Mouse (Mus musculus) ES-E14 (cell line): ENCODE measurements around the gene Gm12830. TPM values are rescaled to one million over a fixed set of nuclear protein-coding genes. Genes with fewer than 3 reads are reported as not detected.

ENCODE experiments used
- DNase-seq: peaks from one replicate; pipeline ENCODE4 v3.0.0-alpha.2; 2013; ENCODE audit warnings: low read depth, low spot score
- H3K27ac ChIP-seq: 2 replicates; pipeline ENCODE4 v1.5.1; 2012; ENCODE audit warnings: low read depth, mild to moderate bottlenecking, low read length, moderate library complexity, mixed read lengths; ENCODE audit not compliant: poor library complexity, insufficient read depth, severe bottlenecking
- H3K36me3 ChIP-seq: 2 replicates; pipeline ENCODE4 v1.6.1; 2012; ENCODE audit warnings: mild to moderate bottlenecking, low read length, moderate library complexity, mixed read lengths; ENCODE audit not compliant: control insufficient read depth, poor library complexity, insufficient read depth, severe bottlenecking
- H3K4me1 ChIP-seq, 2 experiments: fragments of 150-350 bp in 1 of 2; sonication (generic) in 1 of 2; 2 replicates each; pipeline ENCODE4 v1.6.1; 2012; ENCODE audit warnings: low read length in 2 of 2, mild to moderate bottlenecking in 1 of 2, mixed read lengths in 1 of 2; ENCODE audit not compliant: control insufficient read depth in 2 of 2, insufficient read depth in 2 of 2, poor library complexity in 1 of 2
- H3K4me3 ChIP-seq, 2 experiments: fragments of 150-350 bp in 1 of 2; sonication (generic) in 1 of 2; 2 replicates each; pipeline ENCODE4 v1.5.1; 2012; ENCODE audit warnings: low read length in 2 of 2, low read depth in 1 of 2, mild to moderate bottlenecking in 1 of 2, mixed read lengths in 1 of 2; ENCODE audit not compliant: insufficient read depth in 1 of 2, poor library complexity in 1 of 2, severe bottlenecking in 1 of 2
- H3K9ac ChIP-seq: 2 replicates; pipeline ENCODE4 v1.6.1; 2012; ENCODE audit warnings: low read depth, mild to moderate bottlenecking, low read length, mixed read lengths; ENCODE audit not compliant: poor library complexity, insufficient read depth, severe bottlenecking
- H3K9me3 ChIP-seq: fragments of 150-350 bp; sonication (generic); 2 replicates; pipeline ENCODE4 v1.6.1; 2012; ENCODE audit warnings: low read depth, mild to moderate bottlenecking, low read length; ENCODE audit not compliant: control insufficient read depth, insufficient read depth
- CHD2 ChIP-seq: IDR thresholded peaks from 2 replicates; pipeline ENCODE4 v1.6.1; 2014; ENCODE audit warnings: mild to moderate bottlenecking, low read depth, low read length, inconsistent platforms
- HCFC1 ChIP-seq: IDR thresholded peaks from 2 replicates; pipeline ENCODE4 v1.6.1; 2012; ENCODE audit warnings: low read length, inconsistent platforms, borderline replicate concordance; ENCODE audit not compliant: insufficient read depth
- MAFK ChIP-seq: IDR thresholded peaks from 2 replicates; pipeline ENCODE4 v1.6.1; 2014; ENCODE audit warnings: mild to moderate bottlenecking, low read depth, low read length, inconsistent platforms; ENCODE audit not compliant: insufficient read depth
- ZC3H11A ChIP-seq: IDR thresholded peaks from 2 replicates; pipeline ENCODE4 v1.6.1; 2012; ENCODE audit warnings: low read depth, mild to moderate bottlenecking, inconsistent platforms, low read length, borderline replicate concordance
- ZNF384 ChIP-seq: IDR thresholded peaks from 2 replicates; pipeline ENCODE4 v1.6.1; 2012; ENCODE audit warnings: low read depth, low read length, inconsistent platforms
- in situ Hi-C, 2 experiments: fragments of 600-800 bp; cut with MboI; formaldehyde crosslinking; loops; one replicate each; pipeline ENCODE4 v1.15.1; 2025; ENCODE audit warnings: low sequenced_read_pairs in 2 of 2, inconsistent platforms in 1 of 2; ENCODE audit not compliant: unreplicated experiment in 2 of 2
- total RNA-seq: library from RNA; depleted of rRNA; stranded (reverse); fragments of 300-350 nt; gene quantifications from 2 replicates; pipeline ENCODE4 v1.2.3, GENCODE M21; 2012

The Gm12830 gene
- total RNA-seq, 1 experiment = not detected

DNA sequence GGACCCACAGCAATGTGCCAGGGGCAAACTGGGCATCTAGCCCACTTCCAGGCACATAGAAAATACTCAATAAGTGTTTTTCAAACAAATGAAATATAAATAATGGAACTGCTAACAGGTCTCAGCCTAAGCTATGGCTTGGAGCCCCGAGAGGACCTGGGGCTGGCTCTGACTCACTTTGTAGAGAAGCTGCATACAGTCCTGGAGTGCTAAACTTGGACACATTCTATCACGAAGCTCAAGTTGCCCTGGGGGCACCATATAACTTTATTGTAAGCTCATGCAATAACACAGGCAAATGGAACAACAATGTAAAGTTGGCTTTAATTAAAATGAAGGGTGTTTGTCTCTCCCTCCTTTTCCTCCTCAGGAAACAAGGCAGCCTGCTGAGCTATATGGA lies 32.4 kb downstream of the Gm12830 start:
- DNase-seq = no peak
- Histone ChIP-seq H3K4me1 (no peaks in the 10 kb centered on the region), H3K9me3 (no peaks in the 10 kb centered on the region), H3K9ac (no peak overlapping the region), H3K27ac (no peak overlapping the region), H3K36me3 (no peaks in the 10 kb centered on the region), H3K4me3 (no peak overlapping the region)
- in situ Hi-C loops = no loop called here
- TF ChIP-seq HCFC1 (no peak), MAFK (no peak), ZC3H11A (no peak), CHD2 (no peak), ZNF384 (no peak)

DNA sequence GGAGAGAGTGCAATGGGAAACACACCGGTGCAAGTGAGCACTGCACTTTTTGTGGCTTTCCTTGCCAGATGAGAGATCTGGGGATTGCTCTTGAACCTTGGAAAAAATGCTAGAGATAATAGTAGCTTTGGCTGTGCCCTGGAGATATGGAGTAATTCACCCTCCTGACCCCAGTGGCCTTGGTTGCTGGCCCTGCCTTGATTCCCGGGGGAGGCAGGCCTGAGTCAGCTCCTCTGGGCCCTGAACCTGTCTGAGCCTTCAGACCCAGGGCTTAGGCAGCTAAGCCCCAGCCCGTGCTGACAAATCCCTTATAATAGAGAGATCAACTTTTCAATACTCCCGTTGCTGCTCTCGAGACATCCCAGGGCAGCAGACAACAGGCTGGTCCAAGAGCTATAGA lies 36.9 kb downstream of the Gm12830 start:
- no peak for DNase-seq
- no peak overlapping the region for H3K27ac ChIP-seq
- H3K9me3 ChIP-seq = no peaks in the 10 kb centered on the region
- in situ Hi-C loops = no loop called here
- no peaks in the 10 kb centered on the region for H3K4me1 ChIP-seq
- TF ChIP-seq ZC3H11A = no peak
- TF ChIP-seq ZNF384 = no peak
- TF ChIP-seq MAFK = no peak
- no peak for TF ChIP-seq HCFC1
- TF ChIP-seq CHD2 = no peak
- H3K36me3 ChIP-seq = no peaks in the 10 kb centered on the region
- no peak overlapping the region for H3K4me3 ChIP-seq
- H3K9ac ChIP-seq = no peak overlapping the region

DNA sequence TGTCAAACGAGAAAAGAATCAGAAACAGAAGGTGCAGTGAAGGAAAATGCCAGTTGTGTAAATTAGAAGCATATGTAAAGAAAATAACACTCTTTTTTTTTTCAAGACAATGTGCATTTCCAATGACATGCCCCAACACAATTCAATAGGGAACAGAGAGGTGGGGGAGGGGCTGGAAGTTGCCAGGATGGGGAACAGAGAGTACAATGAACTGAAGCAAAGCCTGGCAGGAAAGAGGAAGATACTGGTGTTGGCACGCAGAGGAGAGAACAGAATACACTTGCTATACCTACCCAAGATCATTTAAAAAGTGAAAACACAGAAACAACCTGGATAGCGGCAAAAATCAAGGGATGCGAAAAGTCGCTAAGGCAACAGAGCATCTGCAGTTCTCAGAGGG lies 41.6 kb downstream of the Gm12830 start:
- DNase-seq = no peak
- Histone ChIP-seq H3K4me3 (no peak overlapping the region), H3K27ac (no peak overlapping the region), H3K4me1 (no peaks in the 10 kb centered on the region), H3K9ac (no peak overlapping the region), H3K9me3 (no peaks in the 10 kb centered on the region), H3K36me3 (no peaks in the 10 kb centered on the region)
- in situ Hi-C loops = no loop called here
- TF ChIP-seq MAFK = no peak
- TF ChIP-seq CHD2 = no peak
- no peak for TF ChIP-seq ZC3H11A
- no peak for TF ChIP-seq ZNF384
- no peak for TF ChIP-seq HCFC1

DNA sequence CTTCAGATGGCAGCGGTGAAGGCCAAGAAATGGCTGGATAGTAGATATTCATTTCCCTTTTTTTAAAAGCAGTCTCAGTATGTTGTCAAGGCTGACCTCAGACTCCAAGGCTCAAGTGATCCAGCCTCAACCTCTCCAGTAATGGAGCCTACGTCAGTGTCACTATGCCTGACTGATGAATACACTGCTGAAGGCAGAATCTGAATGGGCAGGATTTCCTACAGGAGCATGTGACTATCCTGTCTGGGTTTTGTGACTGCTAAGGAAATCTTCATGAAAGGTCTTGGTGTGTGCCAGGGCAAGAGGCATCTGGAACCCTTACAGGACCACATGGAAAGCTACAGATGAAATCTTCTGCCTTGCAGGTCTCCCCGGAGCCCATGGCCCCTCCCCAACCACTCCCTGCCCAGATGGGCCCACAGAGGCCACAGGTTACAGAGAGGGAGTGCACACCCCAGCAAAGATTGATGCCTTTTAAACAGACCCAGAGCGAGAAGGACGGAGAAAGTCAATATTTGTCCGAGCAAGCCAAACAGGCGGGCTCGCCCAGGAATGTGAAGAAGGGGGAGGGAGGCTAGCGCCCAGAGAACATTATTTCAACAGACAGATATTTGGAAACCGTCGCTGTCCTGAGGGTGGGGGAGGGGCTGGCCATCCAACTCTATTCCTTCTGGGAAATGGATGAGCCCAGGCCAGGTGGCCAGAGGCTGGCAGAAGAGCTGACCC lies 48.4 kb downstream of the Gm12830 start:
- H3K9me3 ChIP-seq = no peaks in the 10 kb centered on the region
- H3K9ac ChIP-seq = no peak overlapping the region
- DNase-seq = no peak
- in situ Hi-C loops = no loop called here
- H3K27ac ChIP-seq = no peak overlapping the region
- no peak overlapping the region for H3K4me3 ChIP-seq
- TF ChIP-seq ZC3H11A = no peak
- no peak for TF ChIP-seq MAFK
- no peak for TF ChIP-seq CHD2
- no peak for TF ChIP-seq HCFC1
- no peak for TF ChIP-seq ZNF384
- no peaks in the 10 kb centered on the region for H3K4me1 ChIP-seq
- H3K36me3 ChIP-seq = no peaks in the 10 kb centered on the region
